In genomic region chr12:86579716-86580115, GRCm38 (mm10) we compare ENCODE assay signal across 19 mouse cellular contexts.
A peak's percentile ranks its signal among the peaks of the same experiment; 100 is the strongest.
DNase-seq lines count a peak whose midpoint lies in the region; ATAC-seq and TF ChIP-seq lines count a peak whose summit lies in the region.
"Had no signal": no experiment of that assay in that cellular context is flagged by ENCODE, and none has a peak within 500 bp of the region (broad histone marks: within the 10 kb centered on the region; RNA-seq: fewer than 3 reads in every experiment).

No protein-coding gene starts in this region.

- peak overlapping the region; percentile 62; the same call in 1 of the 2 replicates for H3K27ac ChIP-seq in hindbrain, embryonic 13.5 days
- no peak overlapping the region for H3K27ac ChIP-seq in hindbrain, embryonic 16.5 days (ENCODE audit: low read depth, low read length)
- H3K27ac ChIP-seq in hindbrain, embryonic 15.5 days (replicated peaks): peak overlapping the region; percentile 32; the same call in 1 of the 2 replicates
- no peak overlapping the region for H3K27ac ChIP-seq in hindbrain, postnatal 0 days
- H3K27ac ChIP-seq: embryonic facial prominence, embryonic 10.5 days; embryonic facial prominence, embryonic 12.5 days; forebrain, embryonic 13.5 days; forebrain, embryonic 15.5 days had no signal

- no peak for DNase-seq in hindbrain, postnatal 0 days (ENCODE audit: low spot score)
- DNase-seq in kidney, adult 9 months: peak; percentile 62
- no peak for DNase-seq in kidney, postnatal 4 days
- DNase-seq: B cell, adult 2 months; cerebellum, adult 11-12 months; cerebellum, adult 2 months; cerebellum, adult 9-10 months; cerebellum, postnatal 25 days had no signal

- no peak for TF ChIP-seq CTCF in hindbrain, postnatal 0 days (IDR thresholded peaks at IDR 0.05; ENCODE audit: low read depth)

- no peaks in the 10 kb centered on the region for H3K36me3 ChIP-seq in hindbrain, embryonic 13.5 days
- H3K36me3 ChIP-seq in hindbrain, embryonic 16.5 days (ENCODE audit: control insufficient read depth, insufficient read depth, low read length): no peaks in the 10 kb centered on the region
- no peaks in the 10 kb centered on the region for H3K36me3 ChIP-seq in hindbrain, embryonic 15.5 days
- no peaks in the 10 kb centered on the region for H3K36me3 ChIP-seq in hindbrain, postnatal 0 days (ENCODE audit: insufficient read depth, low read length)
- H3K36me3 ChIP-seq: embryonic facial prominence, embryonic 10.5 days; embryonic facial prominence, embryonic 12.5 days; forebrain, embryonic 15.5 days; G1E had no signal

- H3K4me2 ChIP-seq in hindbrain, embryonic 13.5 days: no peak overlapping the region
- no peak overlapping the region for H3K4me2 ChIP-seq in hindbrain, embryonic 16.5 days (ENCODE audit: low read length)
- H3K4me2 ChIP-seq in hindbrain, embryonic 15.5 days: no peak overlapping the region
- no peak overlapping the region for H3K4me2 ChIP-seq in hindbrain, postnatal 0 days (ENCODE audit: low read depth, low read length)
- H3K4me2 ChIP-seq: embryonic facial prominence, embryonic 12.5 days; forebrain, embryonic 13.5 days; forebrain, embryonic 15.5 days had no signal

- H3K27me3 ChIP-seq in hindbrain, embryonic 13.5 days: no peaks in the 10 kb centered on the region
- H3K27me3 ChIP-seq in hindbrain, embryonic 16.5 days (replicated peaks; ENCODE audit: control insufficient read depth, insufficient read depth, low read length): no peaks in the 10 kb centered on the region
- H3K27me3 ChIP-seq in hindbrain, embryonic 15.5 days: no peaks in the 10 kb centered on the region
- H3K27me3 ChIP-seq in hindbrain, postnatal 0 days (ENCODE audit: insufficient read depth, low read length): no peaks in the 10 kb centered on the region
- H3K27me3 ChIP-seq: embryonic facial prominence, embryonic 12.5 days; forebrain, embryonic 13.5 days; forebrain, embryonic 15.5 days had no signal

- H3K4me1 ChIP-seq in hindbrain, embryonic 13.5 days (replicated peaks): peaks cover 14% of the 10 kb centered on the region
- H3K4me1 ChIP-seq in hindbrain, embryonic 16.5 days (ENCODE audit: control insufficient read depth, insufficient read depth, low read depth, low read length): peaks cover 2% of the 10 kb centered on the region; the same call in 1 of the 2 replicates
- H3K4me1 ChIP-seq in hindbrain, embryonic 15.5 days (replicated peaks): peaks cover 13% of the 10 kb centered on the region
- no peaks in the 10 kb centered on the region for H3K4me1 ChIP-seq in hindbrain, postnatal 0 days (ENCODE audit: insufficient read depth, low read length)
- H3K4me1 ChIP-seq: embryonic facial prominence, embryonic 10.5 days; embryonic facial prominence, embryonic 12.5 days; forebrain, embryonic 13.5 days had no signal

- no peak overlapping the region for H3K4me3 ChIP-seq in hindbrain, embryonic 13.5 days
- no peak overlapping the region for H3K4me3 ChIP-seq in hindbrain, embryonic 16.5 days (ENCODE audit: low read length)
- H3K4me3 ChIP-seq in hindbrain, embryonic 15.5 days: no peak overlapping the region
- H3K4me3 ChIP-seq in hindbrain, postnatal 0 days (ENCODE audit: low read length): no peak overlapping the region
- H3K4me3 ChIP-seq: embryonic facial prominence, embryonic 10.5 days; embryonic facial prominence, embryonic 12.5 days; forebrain, embryonic 13.5 days; forebrain, embryonic 15.5 days had no signal

- H3K9ac ChIP-seq in hindbrain, embryonic 13.5 days: no peak overlapping the region
- H3K9ac ChIP-seq in hindbrain, embryonic 16.5 days (ENCODE audit: low read depth, low read length): no peak overlapping the region
- H3K9ac ChIP-seq in hindbrain, embryonic 15.5 days: no peak overlapping the region
- H3K9ac ChIP-seq in hindbrain, postnatal 0 days (replicated peaks; ENCODE audit: low read length): no peak overlapping the region
- H3K9ac ChIP-seq: embryonic facial prominence, embryonic 12.5 days; forebrain, embryonic 13.5 days; forebrain, embryonic 15.5 days had no signal

- ATAC-seq in hindbrain, embryonic 13.5 days (ENCODE audit: low FRiP score): no peak
- ATAC-seq in hindbrain, embryonic 16.5 days: no peak
- ATAC-seq in hindbrain, embryonic 15.5 days (ENCODE audit: low FRiP score, low read depth): no peak
- ATAC-seq in hindbrain, postnatal 0 days: no peak
- ATAC-seq: activated CD4-positive, CD25-positive, alpha-beta regulatory T cell, adult 4 months; CD4-positive, CD25-positive, alpha-beta regulatory T cell, adult 4 months; forebrain, embryonic 13.5 days; Patski had no signal

- no peaks in the 10 kb centered on the region for H3K9me3 ChIP-seq in hindbrain, embryonic 13.5 days
- no peaks in the 10 kb centered on the region for H3K9me3 ChIP-seq in hindbrain, embryonic 16.5 days (ENCODE audit: control insufficient read depth, low read length)
- no peaks in the 10 kb centered on the region for H3K9me3 ChIP-seq in hindbrain, embryonic 15.5 days
- no peaks in the 10 kb centered on the region for H3K9me3 ChIP-seq in hindbrain, postnatal 0 days (ENCODE audit: low read length)
- H3K9me3 ChIP-seq: embryonic facial prominence, embryonic 10.5 days; embryonic facial prominence, embryonic 12.5 days; forebrain, embryonic 13.5 days; forebrain, embryonic 15.5 days; G1E had no signal

- WGBS in hindbrain, embryonic 13.5 days: 78% methylated on average over 2 of the region's 2 CpGs
- WGBS in hindbrain, embryonic 16.5 days: 77% methylated on average over 2 of the region's 2 CpGs
- WGBS in hindbrain, embryonic 15.5 days: 78% methylated on average over 2 of the region's 2 CpGs
- WGBS in hindbrain, postnatal 0 days: 70% methylated on average over 2 of the region's 2 CpGs

Comparison
In these comparisons a context has a peak if more than half of its experiments do, and no peak if none do; other contexts are left out.
1. H3K27ac ChIP-seq: peak in hindbrain, embryonic 13.5 days (single experiment) and hindbrain, embryonic 15.5 days (single experiment); none in hindbrain, embryonic 16.5 days (single experiment) and hindbrain, postnatal 0 days (single experiment).